Mouse (Mus musculus) liver, embryonic 14.5 days (tissue): ENCODE measurements around the gene Gtf2h4. TPM values are rescaled to one million over a fixed set of nuclear protein-coding genes. Genes with fewer than 3 reads are reported as not detected.

Source experiments
- ATAC-seq: fragments of 200-750 bp; cut with Nextera tagmentation; 2 replicates; pipeline ENCODE4 v1.8.0; 2017; ENCODE audit warnings: moderate number of reproducible peaks, mild to moderate bottlenecking, moderate library complexity; ENCODE audit not compliant: insufficient read depth
- DNase-seq, 3 experiments: peaks; one replicate each; pipeline ENCODE4 v3.0.0-alpha.2; 2012 to 2013; ENCODE audit warnings: low read depth in 3 of 3, low spot score in 3 of 3
- H3K27ac ChIP-seq: fragments of 300-500 bp; sonication (generic); 2 replicates; pipeline ENCODE4 v1.5.1; 2014; ENCODE audit warnings: moderate library complexity, mild to moderate bottlenecking, control low read depth, inconsistent platforms
- H3K27me3 ChIP-seq: fragments of 300-500 bp; sonication (generic); 2 replicates; pipeline ENCODE4 v1.6.1; 2014; ENCODE audit warnings: mild to moderate bottlenecking, low read length, moderate library complexity; ENCODE audit not compliant: control insufficient read depth, insufficient read depth
- H3K36me3 ChIP-seq: fragments of 300-500 bp; sonication (generic); replicated peaks from 2 replicates; pipeline ENCODE4 v1.6.1; 2014; ENCODE audit warnings: low read depth; ENCODE audit not compliant: control insufficient read depth, insufficient read depth
- H3K4me1 ChIP-seq, 2 experiments: fragments of 200-500 bp in 1 of 2; fragments of 300-500 bp in 1 of 2; sonication (generic) in 1 of 2; replicated peaks; 2 replicates each; pipeline ENCODE4 v1.6.1; 2012 to 2014; ENCODE audit warnings: antibody characterized with exemption in 1 of 2, inconsistent platforms in 1 of 2, low read length in 1 of 2; ENCODE audit not compliant: control insufficient read depth in 2 of 2, insufficient read depth in 2 of 2
- H3K4me2 ChIP-seq: fragments of 300-500 bp; sonication (generic); 2 replicates; pipeline ENCODE4 v1.6.1; 2014; ENCODE audit warnings: low read depth, mild to moderate bottlenecking, control low read depth, moderate library complexity
- H3K4me3 ChIP-seq, 2 experiments: fragments of 200-500 bp in 1 of 2; fragments of 300-500 bp in 1 of 2; sonication (generic) in 1 of 2; 2 replicates each; pipeline ENCODE4 v1.5.1; 2012 to 2014; ENCODE audit warnings: low read depth in 2 of 2, low read length in 2 of 2, mild to moderate bottlenecking in 2 of 2, control low read depth in 1 of 2, inconsistent platforms in 1 of 2, moderate library complexity in 1 of 2; ENCODE audit not compliant: insufficient read depth in 1 of 2
- H3K9ac ChIP-seq: fragments of 300-500 bp; sonication (generic); replicated peaks from 2 replicates; pipeline ENCODE4 v1.6.1; 2014; ENCODE audit warnings: mild to moderate bottlenecking, control low read depth, moderate library complexity
- H3K9me3 ChIP-seq: fragments of 300-500 bp; sonication (generic); 2 replicates; pipeline ENCODE4 v1.6.1; 2016; ENCODE audit warnings: low read length, mixed read lengths; ENCODE audit not compliant: control insufficient read depth
- CTCF ChIP-seq: IDR thresholded peaks from 2 replicates; pipeline ENCODE4 v1.5.1; 2016; ENCODE audit warnings: antibody characterized with exemption, low read depth, control low read depth
- EP300 ChIP-seq: IDR thresholded peaks from 2 replicates; pipeline ENCODE4 v1.6.1; 2016; ENCODE audit warnings: antibody characterized with exemption, low read depth
- WGBS: fragments of 180-500 bp; shearing (Covaris S2); extraction: QIAGEN DNeasy Blood & Tissue Kit; methylation state at CpG from one replicate; pipeline ENCODE4 v1.1.7; 2014; ENCODE audit not compliant: insufficient replicate concordance; 5-methylcytosine and 5-hydroxymethylcytosine counted together
- polyA plus RNA-seq, 2 experiments: library from polyadenylated mRNA; depleted of rRNA in 1 of 2; stranded (reverse) in 1 of 2; unstranded in 1 of 2; fragments of >200 nt; fragmentation: Nextera tagmentation in 1 of 2; extraction: Ambion mirVana in 1 of 2; gene quantifications; 2 replicates each; pipeline versions ENCODE4 v1.2.1 to v1.2.3; 2012 to 2014

Gtf2h4 gene
- polyA plus RNA-seq, 2 experiments = 18.0 to 23.1 TPM

DNA sequence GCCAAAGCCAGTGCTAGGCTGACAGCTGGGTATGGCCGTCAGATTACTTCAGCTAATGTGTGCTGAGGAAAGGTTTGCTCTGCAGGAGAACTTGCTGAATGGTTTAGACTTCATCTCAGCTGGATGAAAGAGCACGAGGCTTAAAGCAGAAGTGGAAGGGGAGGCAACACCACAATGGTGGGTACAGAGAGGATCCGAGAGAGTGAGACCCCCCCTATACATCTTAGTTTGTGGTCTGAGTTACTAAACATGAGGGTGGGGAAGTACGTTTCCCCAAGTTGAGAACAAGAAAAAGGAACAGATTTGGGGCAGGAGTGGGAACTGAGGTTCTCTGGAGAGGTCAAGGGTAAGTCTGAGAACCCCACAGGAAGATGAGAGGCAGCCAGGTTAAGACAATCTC lies 18.8 kb upstream of the Gtf2h4 start:
- Histone ChIP-seq H3K4me3 (no peak overlapping the region), H3K27me3 (peaks cover 5% of the 10 kb centered on the region), H3K9ac (no peak overlapping the region), H3K36me3 (no peaks in the 10 kb centered on the region), H3K27ac (no peak overlapping the region), H3K4me2 (no peak overlapping the region), H3K4me1 (no peaks in the 10 kb centered on the region), H3K9me3 (no peaks in the 10 kb centered on the region; the same call in 1 of the 2 replicates)
- no peak for TF ChIP-seq CTCF
- no peak for TF ChIP-seq EP300
- no peak for DNase-seq
- 28% methylated on average over 4 of the region's 4 CpGs for WGBS
- ATAC-seq = no peak

- DNase-seq (no peak), ATAC-seq (no peak)
- WGBS = 56% methylated on average over 4 of the region's 4 CpGs
- no peaks in the 10 kb centered on the region; the same call in 1 of the 2 replicates for H3K27me3 ChIP-seq
- TF ChIP-seq EP300 = no peak
- no peak for TF ChIP-seq CTCF
- H3K36me3 ChIP-seq = no peaks in the 10 kb centered on the region
- H3K9ac ChIP-seq = no peak overlapping the region
- H3K4me2 ChIP-seq = no peak overlapping the region
- no peaks in the 10 kb centered on the region; the same call in 1 of the 2 replicates for H3K9me3 ChIP-seq
- H3K4me3 ChIP-seq = no peak overlapping the region
- H3K27ac ChIP-seq = no peak overlapping the region
- H3K4me1 ChIP-seq = no peaks in the 10 kb centered on the region
Measured at GRCm38 (mm10) chr17:35691811-35692210, 18.3 kb upstream of the Gtf2h4 start.

GRCm38 (mm10) chr17:35689936-35690645 lies 16.6 kb upstream of the Gtf2h4 start:
- Histone ChIP-seq H3K27me3 (no peaks in the 10 kb centered on the region), H3K27ac (no peak overlapping the region), H3K9ac (no peak overlapping the region), H3K4me3 (no peak overlapping the region), H3K9me3 (no peaks in the 10 kb centered on the region), H3K36me3 (no peaks in the 10 kb centered on the region), H3K4me2 (no peak overlapping the region), H3K4me1 (no peaks in the 10 kb centered on the region)
- WGBS = 64% methylated on average over 18 of the region's 18 CpGs
- no peak for TF ChIP-seq EP300
- TF ChIP-seq CTCF = no peak
- DNase-seq (no peak), ATAC-seq (no peak)

DNA sequence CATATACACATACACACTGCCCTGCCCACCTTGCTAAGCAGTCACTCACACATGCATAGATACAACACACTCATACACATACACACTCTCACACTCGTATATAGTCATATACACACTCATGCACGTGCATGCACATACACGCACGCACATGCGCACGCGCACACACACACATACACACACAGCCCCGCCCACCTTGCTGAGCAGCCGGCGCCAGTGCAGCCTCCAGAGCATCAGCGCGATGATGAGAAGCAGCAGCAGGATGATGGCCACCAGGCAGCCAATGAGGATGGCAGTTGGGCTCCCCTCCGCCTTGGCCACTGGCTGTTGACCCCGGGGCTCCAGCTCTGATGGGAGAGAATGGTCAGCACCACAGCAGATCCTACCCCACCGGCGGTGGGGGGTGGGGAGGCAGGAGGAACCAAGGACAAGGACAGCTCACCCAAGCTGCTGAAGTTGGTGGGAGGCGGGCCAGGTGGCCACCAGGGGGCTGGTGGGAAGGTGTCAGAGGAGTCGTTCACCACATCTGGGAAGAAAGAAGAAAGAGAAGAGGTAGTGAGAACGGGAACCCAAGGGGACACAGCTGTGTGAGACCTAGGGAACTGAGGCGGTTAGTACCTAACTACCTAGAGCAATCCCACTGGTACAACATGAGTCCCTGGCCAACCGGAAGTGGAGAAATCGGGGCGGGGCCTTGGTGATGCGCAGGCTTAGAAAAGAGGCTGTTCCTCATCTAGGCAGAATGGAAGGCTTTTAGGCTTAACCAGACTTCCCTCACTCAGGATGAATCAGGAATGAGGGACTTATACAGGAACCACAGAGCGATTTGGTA lies 15.0 kb upstream of the Gtf2h4 start:
- DNase-seq (no peak), ATAC-seq (no peak)
- Histone ChIP-seq H3K4me3 (no peak overlapping the region), H3K27me3 (no peaks in the 10 kb centered on the region), H3K9me3 (no peaks in the 10 kb centered on the region), H3K4me1 (no peaks in the 10 kb centered on the region), H3K36me3 (no peaks in the 10 kb centered on the region), H3K9ac (no peak overlapping the region), H3K27ac (no peak overlapping the region), H3K4me2 (no peak overlapping the region)
- WGBS = 65% methylated on average over 25 of the region's 25 CpGs
- TF ChIP-seq CTCF = no peak; the same call in 1 of the 2 replicates
- TF ChIP-seq EP300 = no peak

DNA sequence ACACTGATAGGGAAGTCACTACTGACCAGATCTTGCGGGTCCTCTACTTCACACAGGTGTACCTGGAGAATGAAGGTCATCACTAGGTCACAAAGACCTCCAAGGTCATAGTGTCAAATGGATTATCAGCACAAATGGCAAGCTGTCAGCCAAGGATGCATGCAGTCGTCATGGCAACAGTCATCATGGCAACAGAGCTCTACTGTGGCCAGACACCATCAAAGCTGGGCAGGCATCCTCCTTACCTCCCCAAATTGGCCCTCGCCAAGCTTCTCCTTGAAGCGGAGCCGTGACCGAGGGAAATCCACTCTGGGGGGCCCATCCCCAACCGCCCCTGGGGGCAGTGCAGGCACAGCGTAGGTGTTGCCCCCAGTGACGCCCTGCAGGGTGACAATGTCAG lies 11.5 kb upstream of the Gtf2h4 start:
- 48% methylated on average over 9 of the region's 9 CpGs for WGBS
- H3K36me3 ChIP-seq = no peaks in the 10 kb centered on the region
- TF ChIP-seq EP300 = no peak
- no peak for TF ChIP-seq CTCF
- H3K9me3 ChIP-seq = no peaks in the 10 kb centered on the region
- ATAC-seq (no peak), DNase-seq (no peak)
- no peaks in the 10 kb centered on the region for H3K4me1 ChIP-seq
- no peak overlapping the region for H3K9ac ChIP-seq
- H3K4me2 ChIP-seq = no peak overlapping the region
- no peak overlapping the region for H3K4me3 ChIP-seq
- no peak overlapping the region for H3K27ac ChIP-seq
- no peaks in the 10 kb centered on the region for H3K27me3 ChIP-seq
